Mouse (Mus musculus) activated CD4-positive, CD25-positive, alpha-beta regulatory T cell, adult 4 months (primary cell): ENCODE measurements at regions not wholly inside any gene's neighbourhood (a gene's known extent, or its start where the extent isn't known, plus 50 kb on each side); places are given as distances from the start of the nearest gene placed in this dataset.

ENCODE experiments used
- ATAC-seq: one replicate; pipeline ENCODE4 v1.8.0; 2017

- peak; percentile 49 for ATAC-seq
These were observed 114.5 kb upstream of the Nr5a2 start for GRCm38 (mm10) chr1:137074787-137075186.

- no peak for ATAC-seq
These were observed 113.8 kb upstream of the Nr5a2 start for GRCm38 (mm10) chr1:137073857-137074572.

- ATAC-seq, result no peak
These were observed 100.7 kb upstream of the Nr5a2 start for GRCm38 (mm10) chr1:137060914-137061313.

- no peak for ATAC-seq
These were observed 92.9 kb upstream of the Nr5a2 start for GRCm38 (mm10) chr1:137053134-137053533.

GRCm38 (mm10) chr1:137051515-137051914, 91.3 kb upstream of the Nr5a2 start:
- ATAC-seq, result no peak

GRCm38 (mm10) chr1:137044076-137044475, 83.8 kb upstream of the Nr5a2 start:
- no peak for ATAC-seq

GRCm38 (mm10) chr1:137042414-137043010, 82.3 kb upstream of the Nr5a2 start:
- no peak for ATAC-seq

GRCm38 (mm10) chr1:137040898-137041297, 80.7 kb upstream of the Nr5a2 start:
- no peak for ATAC-seq

GRCm38 (mm10) chr1:137034586-137034985, 74.3 kb upstream of the Nr5a2 start:
- ATAC-seq, result no peak

GRCm38 (mm10) chr1:137033679-137034078, 73.4 kb upstream of the Nr5a2 start:
- ATAC-seq, result no peak

GRCm38 (mm10) chr1:137023706-137024105, 63.5 kb upstream of the Nr5a2 start:
- no peak for ATAC-seq

GRCm38 (mm10) chr1:137020528-137020927, 60.3 kb upstream of the Nr5a2 start:
- no peak for ATAC-seq

GRCm38 (mm10) chr1:137017642-137018041, 57.4 kb upstream of the Nr5a2 start:
- ATAC-seq, result no peak

GRCm38 (mm10) chr1:137010240-137010926, 50.1 kb upstream of the Nr5a2 start:
- ATAC-seq, result no peak
